Mouse (Mus musculus): ENCODE results near the gene Sufu.

Sufu gene

GRCm38 (mm10) chr19:46514387-46514786 lies 117.7 kb downstream of the Sufu start:
- DNase-seq (ENCODE audit: low read depth, low spot score), result no peak

GRCm38 (mm10) chr19:46515287-46515821 lies 118.7 kb downstream of the Sufu start:
- DNase-seq (ENCODE audit: low read depth, low spot score), result no peak

GRCm38 (mm10) chr19:46516667-46517528 lies 120.2 kb downstream of the Sufu start:
- DNase-seq (ENCODE audit: low read depth, low spot score), result no peak

- no peak for DNase-seq (ENCODE audit: low read depth, low spot score)
These were observed 121.0 kb downstream of the Sufu start for GRCm38 (mm10) chr19:46517529-46518351.

- no peak for DNase-seq (ENCODE audit: low read depth, low spot score)
These were observed 121.7 kb downstream of the Sufu start for GRCm38 (mm10) chr19:46518352-46518787.

- DNase-seq (ENCODE audit: low read depth, low spot score), result no peak
These were observed 122.3 kb downstream of the Sufu start for GRCm38 (mm10) chr19:46518828-46519621.

GRCm38 (mm10) chr19:46521698-46522097 lies 125.0 kb downstream of the Sufu start:
- DNase-seq (ENCODE audit: low read depth, low spot score), result no peak

GRCm38 (mm10) chr19:46522433-46523044 lies 125.8 kb downstream of the Sufu start:
- DNase-seq (ENCODE audit: low read depth, low spot score), result no peak

GRCm38 (mm10) chr19:46523131-46523479 lies 126.4 kb downstream of the Sufu start:
- no peak for DNase-seq (ENCODE audit: low read depth, low spot score)

GRCm38 (mm10) chr19:46523480-46524151 lies 126.9 kb downstream of the Sufu start:
- DNase-seq (ENCODE audit: low read depth, low spot score), result no peak

- no peak for DNase-seq (ENCODE audit: low read depth, low spot score)
These were observed 127.5 kb downstream of the Sufu start for GRCm38 (mm10) chr19:46524152-46524544.

GRCm38 (mm10) chr19:46524601-46525321 lies 128.1 kb downstream of the Sufu start:
- DNase-seq (ENCODE audit: low read depth, low spot score), result peak; percentile 74

- DNase-seq (ENCODE audit: low read depth, low spot score), result no peak
These were observed 129.3 kb downstream of the Sufu start for GRCm38 (mm10) chr19:46525691-46526631.

GRCm38 (mm10) chr19:46527632-46528528 lies 131.2 kb downstream of the Sufu start:
- no peak for DNase-seq (ENCODE audit: low read depth, low spot score)

- DNase-seq (ENCODE audit: low read depth, low spot score), result no peak
These were observed 132.0 kb downstream of the Sufu start for GRCm38 (mm10) chr19:46528529-46529213.

GRCm38 (mm10) chr19:46529601-46530448 lies 133.1 kb downstream of the Sufu start:
- no peak for DNase-seq (ENCODE audit: low read depth, low spot score)

Measured in skeletal muscle tissue, adult 2 months (tissue).